Mouse (Mus musculus): ENCODE data around the gene Snap47. TPM values are rescaled to one million over a fixed set of nuclear protein-coding genes. Genes with fewer than 3 reads are reported as not detected.

The Snap47 gene
- polyA plus RNA-seq (2012; rRNA removed): 337 and 389 TPM in 2 replicates

- no peak for DNase-seq (ENCODE audit: extremely low spot score in 1 of 2, low spot score in 1 of 2)
These were observed at the start of gene Snap47 for GRCm38 (mm10) chr11:59451086-59451485. TSS of gene Snap47 (minus strand) at chr11:59451186.

- no peak for DNase-seq (ENCODE audit: extremely low spot score in 1 of 2, low spot score in 1 of 2)
These were observed 46.8 kb upstream of the Snap47 start for GRCm38 (mm10) chr11:59497747-59498146.

GRCm38 (mm10) chr11:59496672-59497310 is 45.8 kb upstream of the Snap47 start:
- DNase-seq (ENCODE audit: extremely low spot score in 1 of 2, low spot score in 1 of 2): peak in 1 of 2 experiments; percentile 55

- DNase-seq (ENCODE audit: extremely low spot score in 1 of 2, low spot score in 1 of 2): peak in 1 of 2 experiments; percentile 41
These were observed 35.2 kb upstream of the Snap47 start for GRCm38 (mm10) chr11:59486222-59486621.

- no peak for DNase-seq (ENCODE audit: extremely low spot score in 1 of 2, low spot score in 1 of 2)
These were observed 34.7 kb upstream of the Snap47 start for GRCm38 (mm10) chr11:59485641-59486040.

- DNase-seq (ENCODE audit: extremely low spot score in 1 of 2, low spot score in 1 of 2): peak in 1 of 2 experiments; percentile 78
These were observed 32.2 kb upstream of the Snap47 start for GRCm38 (mm10) chr11:59483212-59483611.

GRCm38 (mm10) chr11:59477240-59477639 is 26.3 kb upstream of the Snap47 start:
- no peak for DNase-seq (ENCODE audit: extremely low spot score in 1 of 2, low spot score in 1 of 2)

- peak; percentile 87 to 95 for DNase-seq (ENCODE audit: extremely low spot score in 1 of 2, low spot score in 1 of 2)
These were observed 21.3 kb upstream of the Snap47 start, which contains the start of gene Zfp867 for GRCm38 (mm10) chr11:59472326-59472677. TSS of gene Zfp867 (minus strand) at chr11:59472474.

- DNase-seq (ENCODE audit: extremely low spot score in 1 of 2, low spot score in 1 of 2): no peak
These were observed 20.7 kb upstream of the Snap47 start for GRCm38 (mm10) chr11:59471413-59472325.

GRCm38 (mm10) chr11:59460459-59460858 is 9.5 kb upstream of the Snap47 start:
- DNase-seq (ENCODE audit: extremely low spot score in 1 of 2, low spot score in 1 of 2): no peak

GRCm38 (mm10) chr11:59458973-59459372 is 8.0 kb upstream of the Snap47 start:
- peak in 1 of 2 experiments; percentile 39 for DNase-seq (ENCODE audit: extremely low spot score in 1 of 2, low spot score in 1 of 2)

- no peak for DNase-seq (ENCODE audit: extremely low spot score in 1 of 2, low spot score in 1 of 2)
These were observed 5.9 kb upstream of the Snap47 start for GRCm38 (mm10) chr11:59456891-59457290.

- DNase-seq (ENCODE audit: extremely low spot score in 1 of 2, low spot score in 1 of 2): no peak
These were observed 5.4 kb upstream of the Snap47 start for GRCm38 (mm10) chr11:59456346-59456745.

GRCm38 (mm10) chr11:59450230-59450771 is 685 bp downstream of the Snap47 start:
- peak; percentile 20 to 21 for DNase-seq (ENCODE audit: extremely low spot score in 1 of 2, low spot score in 1 of 2)

- peak; percentile 88 to 93 for DNase-seq (ENCODE audit: extremely low spot score in 1 of 2, low spot score in 1 of 2)
These were observed 1.2 kb downstream of the Snap47 start, which contains the start of gene Jmjd4 for GRCm38 (mm10) chr11:59449741-59450229. TSS of gene Jmjd4 (plus strand) at chr11:59450045.

GRCm38 (mm10) chr11:59443102-59443501 is 7.9 kb downstream of the Snap47 start:
- no peak for DNase-seq (ENCODE audit: extremely low spot score in 1 of 2, low spot score in 1 of 2)

GRCm38 (mm10) chr11:59437954-59438353 is 13.0 kb downstream of the Snap47 start:
- DNase-seq (ENCODE audit: extremely low spot score in 1 of 2, low spot score in 1 of 2): no peak

GRCm38 (mm10) chr11:59432261-59432660 is 18.7 kb downstream of the Snap47 start:
- no peak for DNase-seq (ENCODE audit: extremely low spot score in 1 of 2, low spot score in 1 of 2)

- no peak for DNase-seq (ENCODE audit: extremely low spot score in 1 of 2, low spot score in 1 of 2)
These were observed 21.0 kb downstream of the Snap47 start for GRCm38 (mm10) chr11:59429959-59430358.

GRCm38 (mm10) chr11:59428057-59428660 is 22.8 kb downstream of the Snap47 start:
- DNase-seq (ENCODE audit: extremely low spot score in 1 of 2, low spot score in 1 of 2): no peak

GRCm38 (mm10) chr11:59425671-59426101 is 25.3 kb downstream of the Snap47 start:
- DNase-seq (ENCODE audit: extremely low spot score in 1 of 2, low spot score in 1 of 2): peak; percentile 28 to 58

Data from frontal cortex, adult 2 months (tissue).